ENCODE assay signal across 7 mouse cellular contexts in the genomic region with DNA sequence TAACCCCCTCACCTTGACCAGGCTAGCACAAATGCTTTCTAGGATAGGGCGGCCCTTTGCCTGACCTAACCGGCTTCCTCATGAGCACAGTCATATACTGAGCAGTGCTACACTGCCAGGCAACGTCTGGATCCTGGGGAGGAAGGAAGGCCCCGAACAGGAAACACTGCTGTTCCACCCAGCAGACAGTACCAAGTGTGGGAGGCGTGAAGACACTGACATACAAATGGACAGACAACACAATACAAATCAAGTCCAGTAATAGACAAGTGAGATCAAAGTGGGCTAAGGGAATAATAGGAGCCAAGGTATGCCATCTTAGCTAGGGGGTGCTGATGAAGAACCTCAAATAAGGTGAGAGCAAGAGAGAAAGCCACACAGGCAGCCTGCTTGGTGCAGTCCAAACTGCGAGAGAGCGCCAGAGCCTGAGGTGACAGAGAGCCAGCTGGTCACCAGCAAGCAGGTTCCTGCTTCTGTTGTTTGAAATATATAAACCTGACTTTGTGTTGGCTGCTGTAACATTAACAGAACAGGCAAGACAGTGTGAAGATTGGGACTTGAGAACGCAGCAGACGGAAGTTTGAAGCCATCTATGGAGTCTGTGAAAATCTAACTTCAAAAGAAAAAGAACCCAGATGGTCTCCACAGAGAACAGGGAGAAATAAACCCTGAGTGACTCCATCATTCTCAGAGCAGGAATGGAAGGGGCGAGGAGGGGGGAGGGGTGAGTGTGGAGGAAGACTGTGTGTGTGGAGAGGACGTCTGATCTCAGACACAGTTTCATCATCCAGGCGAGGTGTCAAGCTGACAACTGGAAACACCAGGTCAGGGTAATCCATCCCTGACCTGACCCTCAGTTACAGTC. TPM values are rescaled to one million over a fixed set of nuclear protein-coding genes. Genes with fewer than 3 reads are reported as not detected.
A peak's percentile ranks its signal among the peaks of the same experiment; 100 is the strongest.
DNase-seq lines count a peak whose midpoint lies in the region; ATAC-seq and TF ChIP-seq lines count a peak whose summit lies in the region.

No protein-coding gene starts in this region.

- H3K36me3 ChIP-seq in kidney, embryonic 16.5 days (ENCODE audit: insufficient read depth, low read length) = peaks cover 13% of the 10 kb centered on the region

- H3K9me3 ChIP-seq in kidney, embryonic 16.5 days (ENCODE audit: low read length) = no peaks in the 10 kb centered on the region

- H3K27ac ChIP-seq in cortical plate, adult 2 months (ENCODE audit: insufficient read depth, low read length) = peak overlapping the region; percentile 21; the same call in 1 of the 2 replicates
- H3K27ac ChIP-seq in kidney, embryonic 16.5 days (ENCODE audit: low read length) = no peak overlapping the region

- TF ChIP-seq POLR2A in cortical plate, adult 2 months (IDR thresholded peaks at IDR 0.05; ENCODE audit: extremely low read depth, insufficient read depth, low read length) = no peak

- peaks cover 3% of the 10 kb centered on the region; the same call in 1 of the 2 replicates for H3K4me1 ChIP-seq in cortical plate, adult 2 months (ENCODE audit: control insufficient read depth, insufficient read depth, low read length)
- H3K4me1 ChIP-seq in kidney, embryonic 16.5 days (ENCODE audit: insufficient read depth, low read length) = peaks cover 2% of the 10 kb centered on the region; the same call in 1 of the 2 replicates

- no peak overlapping the region for H3K4me3 ChIP-seq in cortical plate, adult 2 months (ENCODE audit: insufficient read depth, low read length)
- no peak overlapping the region for H3K4me3 ChIP-seq in kidney, embryonic 16.5 days (ENCODE audit: low read length)

- DNase-seq in right cerebral cortex, postnatal 14 days = peak; percentile 26
- DNase-seq in right cerebral cortex, adult 2 months (ENCODE audit: low spot score in 2 of 2) = no peak
- DNase-seq in naive thymus-derived CD4-positive, alpha-beta T cell, adult 2 months (ENCODE audit: low read depth) = peak; percentile 77
- no peak for DNase-seq in frontal cortex, postnatal 36 days (ENCODE audit: low spot score in 2 of 2)
- DNase-seq in urinary bladder, adult 18-20 months (ENCODE audit: low spot score in 2 of 2) = no peak

- H3K27me3 ChIP-seq in kidney, embryonic 16.5 days (ENCODE audit: insufficient read depth, low read length) = no peaks in the 10 kb centered on the region

- ATAC-seq in kidney, embryonic 16.5 days (ENCODE audit: low FRiP score, low TSS enrichment) = 0 out of 2 replicates have a peak, but pooled peaks have one; percentile 49

- no peak overlapping the region for H3K9ac ChIP-seq in kidney, embryonic 16.5 days (replicated peaks; ENCODE audit: low read length)

- no peak overlapping the region for H3K4me2 ChIP-seq in kidney, embryonic 16.5 days (replicated peaks; ENCODE audit: low read depth, low read length)

- 58% methylated on average over 12 of the region's 12 CpGs for WGBS in kidney, embryonic 16.5 days

- no peak for TF ChIP-seq CTCF in cortical plate, adult 2 months (IDR thresholded peaks at IDR 0.05; ENCODE audit: extremely low read depth, insufficient read depth, low read length)

RNA-seq across cellular contexts. Expression of a gene that starts 28.6 kb away (rescaled TPM):
- 0.27 and 0.30 TPM in 2 replicates for polyA plus RNA-seq in cortical plate, adult 2 months (2012; rRNA removed)
- polyA plus RNA-seq in kidney, embryonic 16.5 days (2015; fragmentation: Nextera tagmentation; extraction: Ambion mirVana) = 0.10 and 0.19 TPM in 2 replicates

Comparison
In these comparisons a context has a peak if more than half of its experiments do, and no peak if none do; other contexts are left out.
1. DNase-seq: peak in right cerebral cortex, postnatal 14 days (single experiment) and naive thymus-derived CD4-positive, alpha-beta T cell, adult 2 months (single experiment); none in right cerebral cortex, adult 2 months (0 of 2), frontal cortex, postnatal 36 days (0 of 2) and urinary bladder, adult 18-20 months (0 of 2).